Mouse (Mus musculus) retina, postnatal 7 days (tissue): Measurements from ENCODE around the gene Nup214.
A peak's percentile ranks its signal among the peaks of the same experiment; 100 is the strongest.

Source experiments
- DNase-seq: peaks from one replicate; pipeline ENCODE4 v3.0.0-alpha.2; 2012; ENCODE audit warnings: low read depth, low spot score

Gene Nup214

GRCm38 (mm10) chr2:32095351-32096121, 121.3 kb downstream of the Nup214 start, which contains the start of gene Plpp7:
Plpp7 (plus strand) TSS chr2:32095528.
- peak; percentile 56 for DNase-seq

GRCm38 (mm10) chr2:32096122-32096420, 121.8 kb downstream of the Nup214 start:
- DNase-seq, result no peak

- DNase-seq, result no peak
Observed at GRCm38 (mm10) chr2:32102944-32103343, 128.7 kb downstream of the Nup214 start.

- no peak for DNase-seq
Observed at GRCm38 (mm10) chr2:32103557-32103956, 129.3 kb downstream of the Nup214 start.
